16 mouse cellular contexts compared by ENCODE assay signal in the genomic region with DNA sequence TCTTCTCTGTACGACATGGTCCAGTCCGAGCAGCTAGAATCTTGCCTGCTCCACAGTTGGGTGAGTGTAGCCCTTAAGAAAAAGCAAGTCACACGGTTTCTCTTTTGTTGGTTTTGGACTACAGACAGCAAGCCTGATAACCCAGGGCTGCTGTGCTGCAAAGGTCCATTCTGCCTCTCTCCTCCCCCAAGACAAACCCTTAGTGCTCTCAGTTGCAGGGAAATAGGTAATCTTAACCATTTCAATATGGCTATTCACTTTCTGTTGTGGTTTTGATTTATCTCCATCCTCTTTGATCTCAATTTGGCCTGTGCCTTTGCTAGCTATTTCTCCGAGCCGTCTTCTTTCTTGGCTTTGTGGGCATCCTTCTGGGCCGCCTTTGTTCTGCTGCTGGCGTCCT. TPM values are rescaled to one million over a fixed set of nuclear protein-coding genes. Genes with fewer than 3 reads are reported as not detected.
A peak's percentile ranks its signal among the peaks of the same experiment; 100 is the strongest.
DNase-seq lines count a peak whose midpoint lies in the region; TF ChIP-seq lines count a peak whose summit lies in the region.
"Had no signal": no experiment of that assay in that cellular context is flagged by ENCODE, and none has a peak within 500 bp of the region (broad histone marks: within the 10 kb centered on the region; RNA-seq: fewer than 3 reads in every experiment).

No protein-coding gene starts in this region.

- no peak for TF ChIP-seq CTCF in brain, embryonic 14.5 days (IDR thresholded peaks at IDR 0.05; ENCODE audit: borderline replicate concordance, extremely low read depth, insufficient read depth, insufficient read length)

- DNase-seq in heart, adult 18-20 months, result peak; percentile 14
- no peak for DNase-seq in heart, adult 8-10 months (ENCODE audit: low spot score)
- peak; percentile 8 for DNase-seq in kidney, postnatal 14 days
- no peak for DNase-seq in kidney, adult 11 months
- peak; percentile 2 for DNase-seq in brain, embryonic 14.5 days (ENCODE audit: low read depth)
- DNase-seq in hindlimb bud, embryonic 11.5 days (ENCODE audit: extremely low spot score, low read depth, low spot score), result peak; percentile 16
- DNase-seq in layer of hippocampus, adult 9-10 months (ENCODE audit: low spot score), result no peak
- DNase-seq: B cell, adult 2 months; cerebellum, postnatal 25 days; forebrain, postnatal 0 days; gastrocnemius, postnatal 10 days; kidney, adult 18-20 months; layer of hippocampus, adult 9-11 months; midbrain, embryonic 14.5 days; right cerebral cortex, postnatal 25 days; thymus, postnatal 36 days had no signal

- no peak for TF ChIP-seq POLR2A in brain, embryonic 14.5 days (IDR thresholded peaks at IDR 0.05; ENCODE audit: borderline replicate concordance, extremely low read depth, insufficient read depth, insufficient read length, poor library complexity, severe bottlenecking)

RNA-seq across cellular contexts. Expression of a gene that starts 42.4 kb away (rescaled TPM):
- 10 to 100 TPM; 33.6 to 40.6 TPM for total RNA-seq in heart, adult 18-20 months (2021)
- 10 to 100 TPM; 35.3 to 44.4 (median 42.9) TPM for total RNA-seq in heart, adult 8-10 months (2022)
- 19.3 and 26.2 TPM in 2 replicates for polyA plus RNA-seq in brain, embryonic 14.5 days (2012; rRNA removed)

Comparison
In these comparisons a context has a peak if more than half of its experiments do, and no peak if none do; other contexts are left out.
1. DNase-seq: peak in heart, adult 18-20 months (2 of 2), kidney, postnatal 14 days (single experiment), brain, embryonic 14.5 days (single experiment) and hindlimb bud, embryonic 11.5 days (single experiment); none in heart, adult 8-10 months (single experiment), kidney, adult 11 months (single experiment) and layer of hippocampus, adult 9-10 months (single experiment).